36 mouse cellular contexts compared by ENCODE assay signal in the genomic region with DNA sequence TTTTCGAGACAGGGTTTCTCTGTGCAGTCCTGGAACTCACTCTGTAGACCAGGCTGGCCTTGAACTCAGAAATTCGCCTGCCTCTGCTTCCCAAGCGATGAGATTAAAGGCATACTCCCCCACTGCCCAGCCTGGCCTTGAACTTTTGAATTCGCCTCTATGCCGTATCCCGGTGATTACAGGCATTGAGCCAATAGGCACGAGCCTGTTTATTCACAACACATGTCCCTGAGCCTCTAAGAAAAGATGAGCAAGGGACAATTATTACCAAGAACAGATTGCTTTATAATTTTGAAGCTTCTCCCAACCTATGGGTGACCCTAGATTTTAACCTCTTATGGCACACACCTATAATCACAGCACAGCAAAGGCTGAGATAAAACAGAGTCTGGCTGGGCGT. TPM values are rescaled to one million over a fixed set of nuclear protein-coding genes. Genes with fewer than 3 reads are reported as not detected.
"Had no signal": no experiment of that assay in that cellular context is flagged by ENCODE, and none has a peak within 500 bp of the region (broad histone marks: within the 10 kb centered on the region; RNA-seq: fewer than 3 reads in every experiment).

No protein-coding gene starts in this region.

- H3K4me2 ChIP-seq: heart, embryonic 11.5 days; heart, embryonic 13.5 days; heart, embryonic 15.5 days; hindbrain, embryonic 13.5 days; intestine, embryonic 15.5 days; limb, embryonic 13.5 days; limb, embryonic 15.5 days; liver, embryonic 12.5 days had no signal

- H3K9me3 ChIP-seq: heart, embryonic 13.5 days; heart, embryonic 15.5 days; hindbrain, embryonic 13.5 days; intestine, embryonic 15.5 days; limb, embryonic 13.5 days; limb, embryonic 15.5 days; liver, embryonic 12.5 days had no signal

- H3K27ac ChIP-seq: heart, adult 2 months; heart, embryonic 13.5 days; heart, embryonic 15.5 days; hindbrain, embryonic 13.5 days; intestine, embryonic 15.5 days; limb, embryonic 13.5 days; limb, embryonic 15.5 days; liver, embryonic 12.5 days; liver, embryonic 14.5 days had no signal

- ATAC-seq: hindbrain, embryonic 16.5 days; inflammation-experienced regulatory T-cells, adult 6 months had no signal

- H3K4me3 ChIP-seq: heart, adult 2 months; heart, embryonic 13.5 days; heart, embryonic 15.5 days; hindbrain, embryonic 13.5 days; intestine, embryonic 15.5 days; limb, embryonic 13.5 days; limb, embryonic 15.5 days; liver, embryonic 12.5 days had no signal

- H3K27me3 ChIP-seq: heart, embryonic 13.5 days; heart, embryonic 15.5 days; hindbrain, embryonic 13.5 days; intestine, embryonic 15.5 days; limb, embryonic 13.5 days; limb, embryonic 15.5 days; liver, embryonic 12.5 days had no signal

- H3K9ac ChIP-seq: heart, embryonic 13.5 days; heart, embryonic 15.5 days; hindbrain, embryonic 13.5 days; intestine, embryonic 15.5 days; limb, embryonic 13.5 days; limb, embryonic 15.5 days; liver, embryonic 12.5 days; liver, embryonic 14.5 days had no signal

- DNase-seq: gastrocnemius, postnatal 14 days; gastrocnemius, postnatal 36 days; heart, adult 11 months; heart, adult 2 months; heart, postnatal 14 days; heart, postnatal 36 days; kidney, adult 18-20 months; kidney, adult 8-10 months; kidney, postnatal 10 days; kidney, postnatal 25 days; kidney, postnatal 4 days; layer of hippocampus, adult 9-11 months; layer of hippocampus, postnatal 36 days; left cerebral cortex, postnatal 4 days had no signal

RNA-seq across cellular contexts. Expression of a gene that starts 6.6 kb away (rescaled TPM):
- total RNA-seq: gastrocnemius, postnatal 14 days; gastrocnemius, postnatal 36 days; heart, adult 2 months; heart, postnatal 14 days; heart, postnatal 36 days; hematopoietic stem cell, adult 5-6 weeks; layer of hippocampus, postnatal 14 days; layer of hippocampus, postnatal 36 days; left cerebral cortex, adult 18-20 months; left cerebral cortex, postnatal 10 days; left cerebral cortex, postnatal 4 days had no signal
- polyA plus RNA-seq: gonadal fat pad, adult 2 months; heart, adult 2 months; heart, embryonic 11.5 days; heart, embryonic 13.5 days; heart, embryonic 15.5 days; heart, postnatal 0 days; hindbrain, embryonic 11.5 days; hindbrain, embryonic 13.5 days; hindbrain, embryonic 16.5 days; inflammation-experienced regulatory T-cells, adult 6 months; intestine, embryonic 15.5 days; intestine, postnatal 0 days; kidney, embryonic 14.5 days; kidney, embryonic 16.5 days; limb, embryonic 11.5 days; limb, embryonic 13.5 days; limb, embryonic 15.5 days; liver, embryonic 12.5 days; liver, embryonic 14.5 days had no signal

RNA-seq across cellular contexts. Expression of a gene that starts 26.9 kb away (rescaled TPM):
- total RNA-seq: hematopoietic stem cell, adult 5-6 weeks had no signal
